Mouse (Mus musculus): ENCODE results near the gene Olfr812.
"Not testable (repeated sequence)": the region's sequence is repeated elsewhere in the genome, so short reads cannot be mapped to it uniquely, and the experiment has no call there.

DNA sequence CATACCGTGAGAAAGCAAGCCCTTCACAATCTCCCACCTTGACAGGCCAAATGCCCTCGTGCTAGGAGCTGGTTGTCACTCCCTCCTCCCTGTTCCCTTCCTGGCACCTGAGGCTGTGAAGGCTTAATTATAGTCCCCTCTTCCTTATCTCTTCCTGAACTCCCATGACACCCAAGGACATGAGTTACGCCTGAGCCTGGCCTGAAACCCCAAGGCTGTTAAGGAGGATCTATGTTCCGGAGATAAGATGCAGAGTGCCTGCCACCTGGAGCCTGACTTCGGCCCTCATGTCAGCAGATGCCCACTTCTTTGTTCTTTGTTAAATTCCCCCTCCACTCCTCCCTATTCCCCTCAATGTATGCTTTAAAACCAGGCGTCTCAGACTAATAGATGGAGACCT is 39.6 kb upstream of the Olfr812 start:
- not testable (repeated sequence) for TF ChIP-seq CTCF (IDR thresholded peaks at IDR 0.05; ENCODE audit: low read depth, low read length); POLR2A (IDR thresholded peaks at IDR 0.05; ENCODE audit: borderline replicate concordance, low read depth, low read length)
